Mouse (Mus musculus) E14TG2a.4 (cell line): Measurements from ENCODE around the gene Pmvk.
"Not testable (repeated sequence)": the region's sequence is repeated elsewhere in the genome, so short reads cannot be mapped to it uniquely, and the experiment has no call there.

Experiments used
- CTCF ChIP-seq: conservative IDR thresholded peaks from 2 replicates; pipeline ENCODE4 v1.5.1; 2014; ENCODE audit warnings: low read length
- POU5F1 ChIP-seq: IDR thresholded peaks from 2 replicates; pipeline ENCODE4 v1.6.1; 2014; ENCODE audit warnings: low read length, borderline replicate concordance

- not testable (repeated sequence) for TF ChIP-seq CTCF, POU5F1
Observed at GRCm38 (mm10) chr3:89429021-89429420, 25.3 kb upstream of the Pmvk start.
